Mouse (Mus musculus) spleen, adult 18-20 months (tissue): Measurements from ENCODE around the gene Trim65.
A peak's percentile ranks its signal among the peaks of the same experiment; 100 is the strongest.

Experiments used
- DNase-seq, 2 experiments: peaks; one replicate each; pipeline ENCODE4 v3.0.0; 2022; ENCODE audit warnings: mixed read lengths in 2 of 2

Trim65 gene

DNA sequence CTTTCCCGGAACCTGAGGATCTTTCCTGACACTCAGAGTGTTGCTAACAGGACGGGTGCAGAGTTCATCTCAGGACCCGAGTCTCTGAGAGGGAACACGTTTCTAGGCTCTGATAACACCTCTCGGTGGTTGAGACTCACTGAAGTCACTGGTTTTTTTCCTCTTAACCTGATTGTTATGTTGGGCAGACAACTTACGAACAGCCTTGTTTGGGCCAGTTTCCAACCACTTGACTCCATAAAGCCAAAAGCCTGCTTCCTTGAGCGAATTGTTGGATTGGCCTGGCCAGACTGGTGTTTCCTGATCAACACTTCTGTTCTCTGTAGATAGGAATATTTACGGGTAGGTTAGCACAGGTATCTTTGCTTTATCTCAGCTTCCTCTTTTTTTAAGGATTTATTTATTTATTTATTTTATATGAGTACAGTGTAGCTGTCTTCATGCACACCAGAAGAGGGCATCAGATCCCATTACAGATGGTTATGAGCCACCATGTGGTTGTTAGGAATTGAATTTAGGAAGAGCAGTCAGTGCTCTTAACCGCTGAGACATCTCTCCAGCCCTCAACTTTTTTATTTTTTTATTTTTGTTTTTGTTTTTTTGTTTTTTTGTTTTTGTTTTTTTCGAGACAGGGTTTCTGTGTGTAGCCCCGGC, 42.1 kb downstream of the Trim65 start:
- DNase-seq = no peak

GRCm38 (mm10) chr11:116088188-116088587, 42.7 kb downstream of the Trim65 start:
- no peak for DNase-seq

DNA sequence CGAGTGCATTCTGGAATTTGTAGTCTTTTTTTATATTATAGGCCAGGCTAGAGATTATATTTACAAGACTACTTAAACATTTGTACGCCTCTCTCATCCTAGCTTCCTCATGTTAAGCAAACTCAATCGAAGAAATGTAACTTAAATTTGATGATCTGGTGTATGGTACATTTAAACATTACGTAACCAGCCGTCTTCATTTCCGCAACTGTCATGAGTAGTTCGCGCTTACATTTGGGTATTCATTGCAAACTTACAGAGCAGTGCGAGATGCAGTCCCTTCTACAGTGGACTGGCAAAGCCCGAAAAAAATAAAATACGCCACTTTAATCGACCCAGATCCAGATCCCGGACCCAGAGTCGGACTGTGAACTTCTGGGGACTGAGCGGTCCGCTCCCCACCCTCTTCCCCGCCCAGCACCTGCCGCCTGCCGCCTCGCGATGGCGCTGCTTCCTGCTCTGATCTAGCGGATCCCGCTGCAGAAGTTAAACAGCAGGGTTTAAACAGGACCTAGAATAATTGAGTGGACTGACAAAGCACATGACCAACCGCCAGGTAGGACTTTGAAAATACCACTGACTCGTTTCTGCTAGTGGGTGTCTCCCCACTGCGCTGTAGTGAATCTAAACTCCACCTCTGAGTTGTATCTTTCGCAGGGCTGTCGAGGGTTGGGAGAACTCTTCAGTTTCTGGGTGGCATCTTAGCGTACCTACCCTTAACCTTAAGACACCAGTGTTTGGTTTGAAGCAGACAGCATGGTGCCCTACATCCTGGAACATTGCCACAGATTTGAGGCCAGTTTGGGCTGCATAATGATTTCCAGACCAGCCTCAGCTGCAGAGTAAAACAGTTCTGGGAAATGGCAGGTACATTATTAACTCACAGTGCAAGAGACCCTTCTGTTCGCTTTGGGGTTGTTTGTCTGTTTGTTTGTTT, 43.5 kb downstream of the Trim65 start:
- peak; percentile 79 to 90 for DNase-seq

DNA sequence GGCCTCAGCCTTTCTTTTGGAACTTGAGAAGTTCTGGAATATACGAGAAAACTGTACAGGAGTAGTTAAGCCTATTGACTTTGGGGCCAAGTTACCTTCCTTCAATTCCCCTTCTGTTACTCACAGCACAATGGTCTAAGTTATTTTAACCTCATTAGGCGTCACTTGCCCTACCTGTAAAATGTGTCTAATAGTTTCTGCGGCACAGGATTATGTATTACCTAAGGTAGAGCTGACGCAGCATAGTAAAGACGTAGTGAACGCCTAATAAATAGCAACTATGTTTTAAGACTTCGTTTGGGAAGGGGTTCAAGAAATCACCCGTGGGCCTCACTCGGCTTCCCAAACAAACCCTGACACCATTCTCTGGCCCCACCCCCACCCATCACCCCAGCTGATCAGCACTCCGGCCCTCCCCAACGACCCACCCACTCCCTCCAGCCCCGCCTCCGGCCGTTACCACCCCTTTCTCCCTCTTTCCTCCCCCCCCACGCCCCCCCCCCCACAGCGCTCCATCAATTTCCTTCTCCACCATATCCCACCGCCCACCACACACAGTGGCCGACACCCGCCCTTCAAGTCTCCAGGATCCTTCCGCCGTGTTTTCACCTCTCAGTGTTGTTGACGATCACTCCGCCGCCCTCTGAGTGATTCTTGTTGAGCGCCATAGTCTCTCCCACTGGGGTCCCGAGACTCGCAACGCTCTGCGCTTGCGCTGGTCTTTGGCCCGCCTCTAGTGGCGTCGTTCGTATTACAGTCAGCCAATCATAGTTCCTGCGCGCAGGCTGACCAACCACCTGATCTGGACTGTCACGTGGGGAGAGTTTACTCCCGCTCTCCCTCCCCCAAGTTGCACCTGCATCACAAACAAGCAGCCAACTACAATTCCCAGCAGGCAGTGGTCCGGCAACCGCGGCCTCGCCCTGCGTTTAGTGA, 44.4 kb downstream of the Trim65 start, which contains the start of gene Wbp2:
Gene Wbp2, minus strand, starts transcription at position 738 of the 936 bp plus-strand sequence.
- DNase-seq = peak; percentile 93 to 94

DNA sequence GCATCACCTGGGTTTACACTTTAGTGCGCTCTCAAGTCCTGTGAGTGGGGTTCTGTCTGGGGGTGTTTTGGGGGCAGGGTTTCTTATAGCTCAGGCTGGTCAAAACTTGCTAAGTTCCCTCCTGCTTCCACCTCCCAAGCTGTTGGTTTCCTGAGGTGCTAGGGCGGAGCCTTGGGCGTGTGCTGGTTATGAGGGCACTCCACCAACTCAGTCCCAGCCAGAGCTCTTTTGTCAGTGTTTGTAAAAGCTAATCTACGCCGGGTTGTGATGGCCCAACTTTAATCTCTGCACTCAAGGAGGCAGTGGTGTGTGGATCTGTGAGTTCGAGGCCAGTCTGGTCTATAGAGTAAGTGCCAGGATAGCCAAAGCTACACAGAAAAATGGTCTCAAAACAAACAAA, 46.8 kb downstream of the Trim65 start:
- DNase-seq = no peak

DNA sequence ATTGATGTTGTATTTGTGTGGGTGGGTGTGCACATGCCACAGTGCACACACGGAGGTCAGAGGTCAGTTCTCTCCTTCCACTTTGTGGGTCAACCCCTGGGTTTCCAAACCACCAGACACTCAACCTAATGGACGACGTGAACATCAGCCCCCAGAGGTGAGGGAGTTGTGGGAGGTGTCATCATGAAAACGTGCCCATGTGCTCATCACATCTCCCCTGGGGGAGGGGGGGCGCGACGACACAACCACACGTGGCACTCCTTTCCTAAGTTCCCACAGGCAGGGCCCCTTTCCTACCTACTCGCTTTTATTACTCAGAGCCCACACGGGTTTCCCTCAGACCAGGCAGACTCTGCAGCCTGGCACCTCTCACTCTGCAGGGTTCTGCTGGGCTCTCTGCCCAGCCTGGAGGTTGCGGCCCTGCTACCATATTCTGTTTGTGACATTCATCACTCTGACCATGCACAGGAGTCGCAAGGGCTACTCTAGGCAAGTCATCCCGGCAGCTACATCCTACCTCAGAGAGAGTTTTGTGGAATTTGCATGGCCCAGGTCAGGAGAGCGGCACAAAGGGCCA, 47.7 kb downstream of the Trim65 start:
- DNase-seq = no peak

DNA sequence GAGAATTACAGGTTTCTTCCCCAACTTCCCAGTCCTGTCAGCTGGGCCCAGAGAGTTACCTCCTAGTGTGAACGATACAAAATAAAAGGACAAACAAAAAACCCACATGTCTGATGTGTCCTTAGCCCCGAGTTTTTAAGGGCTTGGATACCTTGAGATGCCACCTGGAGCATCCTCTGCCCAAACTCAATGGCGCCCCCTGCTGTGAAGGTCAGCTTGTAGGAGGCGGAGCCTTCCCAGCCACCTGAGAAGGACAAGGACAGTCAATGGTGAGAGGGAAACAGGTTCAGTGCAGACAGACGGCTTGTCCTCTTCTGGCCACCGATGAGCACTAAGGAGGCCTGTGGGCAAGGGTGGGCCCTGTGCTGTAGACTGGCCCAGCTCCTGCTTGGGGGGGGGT, 49.8 kb downstream of the Trim65 start:
- DNase-seq = peak; percentile 54 to 79

GRCm38 (mm10) chr11:116079511-116079910, 51.4 kb downstream of the Trim65 start:
- DNase-seq = no peak

DNA sequence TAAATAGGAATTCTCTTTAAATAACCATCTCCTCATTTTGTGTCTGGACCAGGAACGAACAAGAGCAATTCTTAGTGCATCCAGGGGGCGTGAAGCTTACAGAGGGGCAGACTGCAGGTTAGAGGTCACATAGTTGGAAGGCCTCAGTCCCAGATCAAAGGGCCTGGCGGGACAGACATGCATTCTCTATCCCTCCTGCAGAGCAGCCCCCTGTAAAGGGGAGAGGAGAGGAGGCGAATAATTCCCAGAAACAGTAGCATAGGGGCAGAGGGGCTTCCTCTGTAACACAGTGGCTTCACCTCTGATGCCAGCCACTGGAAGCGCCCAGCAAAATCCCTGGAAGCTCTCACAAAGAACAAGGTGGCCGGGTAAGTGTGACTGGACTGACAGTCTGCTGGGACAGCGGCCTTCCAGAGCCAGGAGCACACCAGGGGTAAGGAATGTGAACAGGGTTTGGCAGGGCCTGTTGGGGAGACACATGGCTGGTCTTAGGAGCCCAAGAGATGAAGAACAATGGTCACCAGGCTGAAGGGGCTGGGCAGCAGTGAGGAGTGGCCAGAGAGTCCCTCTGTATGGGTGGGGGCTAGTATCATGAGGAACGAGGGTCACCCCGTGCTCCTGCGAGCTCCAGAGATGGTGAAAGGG, 52.1 kb downstream of the Trim65 start:
- DNase-seq = no peak

DNA sequence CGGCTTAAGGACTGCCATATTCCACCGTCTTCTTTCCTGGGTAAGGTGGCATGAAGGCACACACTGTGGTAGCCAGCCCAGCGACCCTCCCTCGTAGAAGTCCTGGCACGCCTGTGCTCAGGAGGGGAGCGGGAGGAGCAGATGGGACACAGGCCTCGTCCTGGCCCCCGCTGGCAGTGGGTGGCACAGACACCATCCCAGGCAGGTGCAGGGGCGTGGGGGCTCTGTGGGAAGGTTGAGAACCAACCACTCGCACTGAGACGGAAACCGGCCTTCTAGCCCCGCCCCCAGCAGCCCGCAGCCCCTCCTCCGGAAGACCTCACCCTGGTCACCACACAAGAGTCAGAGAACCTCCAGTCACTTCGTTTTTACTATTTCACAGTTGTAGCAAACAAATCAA, 52.7 kb downstream of the Trim65 start:
- DNase-seq = peak; percentile 83 to 89

- DNase-seq = peak; percentile 73 to 74
Observed at GRCm38 (mm10) chr11:116077446-116078204, 53.3 kb downstream of the Trim65 start, which contains the start of gene Unc13d. Unc13d (minus strand) TSS chr11:116077961.

DNA sequence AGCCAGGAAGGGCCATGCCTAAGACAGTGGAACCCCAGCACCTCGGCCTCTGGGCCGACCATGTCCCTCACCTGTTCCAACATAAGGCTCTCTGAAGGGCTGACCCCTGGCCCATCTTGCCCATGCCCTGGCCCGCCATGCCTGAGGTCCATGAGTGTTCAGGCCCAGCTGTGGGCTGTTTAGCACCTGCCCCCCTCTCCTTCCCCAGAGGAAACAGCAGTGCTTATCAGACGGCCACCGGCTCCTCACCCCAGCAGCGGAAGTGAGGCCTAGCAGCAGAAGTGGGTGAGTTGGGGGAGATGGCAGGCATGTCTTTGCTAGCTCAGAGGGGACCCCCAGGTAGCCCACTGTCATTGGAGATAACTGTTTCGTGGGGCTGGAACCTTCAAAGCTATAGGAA, 54.1 kb downstream of the Trim65 start:
- peak; percentile 49 to 53 for DNase-seq

GRCm38 (mm10) chr11:116076266-116076540, 54.7 kb downstream of the Trim65 start:
- DNase-seq = no peak

DNA sequence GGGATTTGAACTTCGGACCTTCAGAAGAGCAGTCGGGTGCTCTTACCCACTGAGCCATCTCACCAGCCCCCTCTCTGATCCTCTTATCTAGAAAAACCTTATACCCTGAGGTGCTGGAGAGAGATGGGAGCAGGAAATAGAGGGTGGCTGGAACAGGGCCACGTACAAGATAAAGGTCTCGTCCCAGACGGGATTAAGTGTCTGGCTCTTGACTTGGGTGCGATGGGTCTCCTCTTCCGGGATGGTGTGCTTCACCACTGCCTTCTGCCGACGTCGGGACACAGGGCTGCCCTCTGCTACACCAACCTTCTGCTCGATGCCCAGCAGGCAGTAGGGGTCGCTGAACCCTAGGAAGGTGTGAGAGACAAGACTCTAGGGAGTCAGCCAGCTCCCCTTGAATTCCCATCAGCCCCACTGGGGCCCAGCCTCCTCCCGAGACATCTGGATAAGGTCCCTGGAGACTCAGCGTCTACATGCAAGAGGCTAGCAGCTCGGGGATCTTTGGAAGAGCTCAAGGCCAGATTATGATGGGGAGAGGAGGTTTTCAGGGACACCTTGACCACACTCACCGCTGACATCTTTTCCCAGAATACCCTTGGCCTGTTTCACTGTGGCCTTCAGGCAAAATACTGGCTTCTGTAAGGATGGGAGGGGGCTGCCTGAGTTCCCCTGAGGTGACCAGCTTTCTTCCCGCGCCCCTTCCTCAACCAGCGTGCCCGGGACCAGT, 55.2 kb downstream of the Trim65 start:
- no peak for DNase-seq

- DNase-seq = no peak
Observed at GRCm38 (mm10) chr11:116074436-116074991, 56.4 kb downstream of the Trim65 start.

DNA sequence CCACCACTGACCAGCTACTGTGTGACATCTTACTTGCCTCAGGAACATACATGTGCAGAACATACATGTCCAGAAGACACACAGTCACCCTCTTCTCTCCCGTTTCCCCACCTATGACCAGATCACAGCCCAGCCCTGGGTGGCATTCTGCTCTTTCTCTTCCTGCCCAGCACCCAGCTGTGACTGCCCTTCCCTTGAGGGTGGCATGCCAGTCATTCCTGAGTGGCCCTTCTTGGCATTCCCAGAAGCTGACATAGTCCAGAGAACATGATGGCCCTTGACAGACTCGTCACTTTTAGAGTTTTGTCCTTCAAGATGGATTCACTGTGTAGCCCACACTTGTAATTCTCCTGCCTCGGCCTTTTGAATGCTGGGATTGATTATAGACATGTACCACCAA, 58.3 kb downstream of the Trim65 start:
- DNase-seq = no peak
